Mouse (Mus musculus) kidney, embryonic 16.5 days (tissue): Measurements from ENCODE around the gene Cpxm1. TPM values are rescaled to one million over a fixed set of nuclear protein-coding genes. Genes with fewer than 3 reads are reported as not detected.

ENCODE experiments used
- ATAC-seq: fragments of 200-750 bp; cut with Nextera tagmentation; 2 replicates; pipeline ENCODE4 v1.8.0; 2017; ENCODE audit warnings: moderate TSS enrichment; ENCODE audit not compliant: low FRiP score, low TSS enrichment
- H3K27ac ChIP-seq: fragments of 300-500 bp; sonication (generic); 2 replicates; pipeline ENCODE4 v1.5.1; 2014; ENCODE audit warnings: low read length
- H3K27me3 ChIP-seq: fragments of 300-500 bp; sonication (generic); 2 replicates; pipeline ENCODE4 v1.6.1; 2014; ENCODE audit warnings: low read length, control low read depth, mixed read lengths; ENCODE audit not compliant: insufficient read depth
- H3K36me3 ChIP-seq: fragments of 300-500 bp; sonication (generic); 2 replicates; pipeline ENCODE4 v1.6.1; 2014; ENCODE audit warnings: low read length, control low read depth, mixed read lengths; ENCODE audit not compliant: insufficient read depth
- H3K4me1 ChIP-seq: fragments of 300-500 bp; sonication (generic); 2 replicates; pipeline ENCODE4 v1.6.1; 2014; ENCODE audit warnings: low read length, control low read depth, mixed read lengths; ENCODE audit not compliant: insufficient read depth
- H3K4me2 ChIP-seq: fragments of 300-500 bp; sonication (generic); replicated peaks from 2 replicates; pipeline ENCODE4 v1.6.1; 2014; ENCODE audit warnings: low read depth, low read length
- H3K4me3 ChIP-seq: fragments of 300-500 bp; sonication (generic); 2 replicates; pipeline ENCODE4 v1.5.1; 2014; ENCODE audit warnings: mild to moderate bottlenecking, low read length
- H3K9ac ChIP-seq: fragments of 300-500 bp; sonication (generic); replicated peaks from 2 replicates; pipeline ENCODE4 v1.6.1; 2014; ENCODE audit warnings: low read length
- H3K9me3 ChIP-seq: fragments of 300-500 bp; sonication (generic); 2 replicates; pipeline ENCODE4 v1.6.1; 2016; ENCODE audit warnings: low read length, control low read depth
- WGBS: fragments of 180-500 bp; shearing (Covaris S2); extraction: QIAGEN DNeasy Blood & Tissue Kit; methylation state at CpG from one replicate; pipeline ENCODE4 v1.1.7; 2014; 5-methylcytosine and 5-hydroxymethylcytosine counted together
- polyA plus RNA-seq: library from polyadenylated mRNA; unstranded; fragments of >200 nt; fragmentation: Nextera tagmentation; extraction: Ambion mirVana; gene quantifications from 2 replicates; pipeline ENCODE4 v1.2.1, GENCODE M21; 2015

Gene Cpxm1
- polyA plus RNA-seq, 1 experiment from 2014 or later: 105 TPM

DNA sequence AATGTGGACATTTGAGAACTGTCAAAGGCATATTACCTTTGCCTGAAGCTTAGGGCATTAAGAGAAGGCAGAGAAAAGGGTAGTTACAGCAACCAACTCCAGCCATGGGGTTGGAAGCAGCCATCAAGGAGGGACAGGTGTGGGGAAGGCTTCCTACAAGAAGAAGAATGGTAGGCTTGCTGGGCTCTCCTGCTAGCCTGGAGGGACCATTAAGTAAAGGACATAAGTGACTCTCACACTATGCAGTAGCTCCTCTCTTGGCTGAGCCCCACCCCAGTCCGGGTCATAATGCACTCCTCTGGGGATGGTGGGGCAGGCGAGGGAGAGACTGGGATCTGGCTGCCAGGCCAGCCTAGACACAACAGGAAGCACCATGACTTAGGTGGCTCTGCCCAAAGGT, 8.8 kb upstream of the Cpxm1 start, which contains the start of gene Tmem239:
Tmem239 (plus strand) TSS at position 301 of the 400 bp plus-strand sequence.
- H3K4me3 ChIP-seq: no peak within 1 kb of the TSS
- H3K36me3 ChIP-seq: no peaks in the 10 kb centered on the region
- H3K4me2 ChIP-seq: no peak within 1 kb of the TSS
- H3K4me1 ChIP-seq: 0 out of 2 replicates have a peak, but pooled peaks cover 6% of the 10 kb centered on the region
- ATAC-seq: no peak
- H3K9me3 ChIP-seq: no peaks in the 10 kb centered on the region
- H3K27ac ChIP-seq: no peak within 1 kb of the TSS
- WGBS: 76% methylated on average over 2 of the region's 2 CpGs
- no peaks in the 10 kb centered on the region for H3K27me3 ChIP-seq
- H3K9ac ChIP-seq: no peak within 1 kb of the TSS

DNA sequence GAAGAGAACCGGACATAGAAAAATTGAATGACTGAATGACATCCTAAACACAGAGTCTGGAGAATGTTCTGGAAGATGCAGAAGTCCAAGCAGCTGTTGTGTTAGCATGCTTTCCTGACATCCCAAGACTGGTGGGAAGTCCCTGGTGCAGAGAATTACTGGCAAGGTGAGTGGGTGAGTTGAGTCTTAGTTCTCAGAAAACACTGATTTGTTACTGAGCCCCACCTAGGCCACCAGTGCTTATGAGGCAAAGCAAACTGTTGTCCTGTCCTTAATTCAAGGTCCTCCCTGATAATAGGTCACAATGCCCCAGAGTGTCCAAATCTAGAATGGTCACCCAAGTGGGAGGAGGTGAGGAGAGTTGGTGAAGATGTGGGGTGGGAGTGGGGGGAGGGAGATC, 7.6 kb upstream of the Cpxm1 start, which contains the start of the genes Gm28372 and 1700020A23Rik:
Gm28372 (plus strand) TSS at position 301 of the 400 bp plus-strand sequence.
1700020A23Rik (plus strand) TSS at position 321 of the 400 bp plus-strand sequence.
- H3K4me1 ChIP-seq: 0 out of 2 replicates have a peak, but pooled peaks cover 6% of the 10 kb centered on the region
- WGBS: 94% methylated on average over 1 of the region's 1 CpGs

DNA sequence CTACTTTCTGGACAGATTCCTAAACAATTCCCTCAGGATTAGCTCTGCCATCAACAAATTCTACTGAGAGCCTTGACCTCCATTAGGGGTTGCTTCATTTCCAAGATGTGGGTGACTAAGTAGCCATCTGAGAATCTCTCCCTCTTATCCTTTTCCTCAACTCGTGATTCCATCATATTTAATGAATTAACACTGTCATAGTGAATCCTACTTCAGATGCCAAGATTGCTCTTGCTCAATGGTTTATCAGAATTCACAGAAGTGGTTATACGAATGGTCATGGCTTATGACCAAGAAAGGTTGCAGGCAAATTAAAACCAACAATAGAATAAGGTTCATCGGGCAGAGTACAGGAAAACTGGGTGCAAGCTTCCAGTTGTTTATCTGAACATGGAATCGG, 4.5 kb upstream of the Cpxm1 start:
- Histone ChIP-seq H3K4me3 (no peak overlapping the region), H3K4me1 (peaks cover 10% of the 10 kb centered on the region), H3K27ac (no peak overlapping the region), H3K4me2 (no peak overlapping the region), H3K9ac (no peak overlapping the region), H3K36me3 (no peaks in the 10 kb centered on the region), H3K27me3 (no peaks in the 10 kb centered on the region), H3K9me3 (no peaks in the 10 kb centered on the region)
- ATAC-seq: no peak
- WGBS: 81% methylated on average over 4 of the region's 4 CpGs

More for the DNA sequence above, 7.6 kb upstream of the Cpxm1 start, which contains the start of the genes Gm28372 and 1700020A23Rik:
- Histone ChIP-seq H3K9ac (no peak within 1 kb of the TSS), H3K4me3 (no peak within 1 kb of the TSS), H3K27ac (no peak within 1 kb of the TSS), H3K27me3 (no peaks in the 10 kb centered on the region), H3K9me3 (no peaks in the 10 kb centered on the region), H3K36me3 (no peaks in the 10 kb centered on the region), H3K4me2 (no peak within 1 kb of the TSS)
- ATAC-seq: no peak

DNA sequence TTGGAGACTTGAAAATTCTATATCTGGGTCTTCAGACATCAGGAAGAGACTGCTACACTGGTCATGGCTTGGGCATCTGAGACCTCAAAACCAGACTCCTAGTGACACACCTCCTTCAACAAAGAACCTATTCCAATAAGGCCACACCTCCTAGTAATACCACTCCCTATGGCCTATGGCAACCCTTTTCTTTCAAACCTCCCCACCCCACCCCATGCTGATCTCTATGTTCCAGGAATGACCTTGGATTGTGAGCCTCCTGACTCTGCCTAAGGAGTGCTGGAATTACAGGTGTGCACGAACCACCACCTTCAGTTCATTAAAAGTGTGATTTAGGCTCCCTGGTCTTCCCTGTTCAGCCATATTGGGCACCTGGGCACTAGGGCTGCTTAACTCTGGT, 2.7 kb upstream of the Cpxm1 start:
- H3K9ac ChIP-seq: no peak overlapping the region
- peaks cover 18% of the 10 kb centered on the region for H3K4me1 ChIP-seq
- WGBS: 88% methylated on average over 1 of the region's 1 CpGs
- H3K27ac ChIP-seq: no peak overlapping the region
- no peak overlapping the region for H3K4me2 ChIP-seq
- peaks cover 7% of the 10 kb centered on the region; the same call in 1 of the 2 replicates for H3K36me3 ChIP-seq
- H3K4me3 ChIP-seq: no peak overlapping the region
- H3K9me3 ChIP-seq: no peaks in the 10 kb centered on the region
- no peaks in the 10 kb centered on the region for H3K27me3 ChIP-seq
- ATAC-seq: no peak

DNA sequence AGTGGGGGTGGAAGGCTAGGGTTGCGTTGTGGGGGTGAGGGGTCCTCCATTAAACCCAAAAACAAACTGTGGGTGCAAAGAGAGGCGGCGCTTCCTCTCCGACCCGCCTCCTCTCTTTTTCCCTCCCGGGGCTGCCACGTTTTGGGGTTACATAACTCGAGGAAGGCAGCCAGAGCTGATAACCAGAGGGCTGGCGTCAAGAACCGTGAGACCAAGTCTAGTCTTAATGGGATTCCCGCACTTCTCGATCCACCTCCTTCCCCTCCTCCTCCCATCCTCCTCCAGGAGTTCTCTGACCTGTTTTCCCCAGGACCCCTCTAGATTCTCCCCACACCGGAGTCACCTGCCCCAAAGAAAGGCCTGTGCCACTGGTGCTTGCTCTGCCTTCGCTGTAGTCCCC, 717 bp upstream of the Cpxm1 start:
- no peak for ATAC-seq
- H3K9me3 ChIP-seq: no peaks in the 10 kb centered on the region
- 0 out of 2 replicates have a peak overlapping the region, but pooled peaks have one; percentile 79 for H3K27ac ChIP-seq
- peak overlapping the region; percentile 80; the same call in 1 of the 2 replicates for H3K9ac ChIP-seq
- peaks cover 18% of the 10 kb centered on the region for H3K4me1 ChIP-seq
- WGBS: 13% methylated on average over 14 of the region's 14 CpGs
- peak overlapping the region; percentile 69 for H3K4me3 ChIP-seq
- H3K36me3 ChIP-seq: peaks cover 19% of the 10 kb centered on the region
- H3K4me2 ChIP-seq: peak overlapping the region; percentile 91
- no peaks in the 10 kb centered on the region for H3K27me3 ChIP-seq

DNA sequence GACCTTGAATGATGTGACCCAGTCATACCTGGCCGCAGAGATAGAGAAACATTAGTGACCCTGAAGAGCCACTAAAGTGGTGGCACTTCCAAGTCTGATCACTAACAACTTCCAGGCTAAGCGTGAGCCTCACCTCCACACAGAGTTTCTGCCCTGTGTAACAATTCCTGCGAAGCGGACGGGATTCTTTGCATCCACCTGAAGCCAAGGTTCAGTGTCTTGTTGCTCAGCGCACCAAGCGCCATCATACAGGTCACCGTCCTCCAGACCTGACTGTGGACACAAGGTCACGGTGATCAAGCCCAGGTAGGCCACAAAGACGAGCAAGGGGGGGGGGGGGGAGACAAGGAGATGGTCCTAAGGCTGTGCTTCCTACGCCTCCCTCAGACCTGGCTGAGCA, 1.7 kb downstream of the Cpxm1 start:
- Histone ChIP-seq H3K27me3 (no peaks in the 10 kb centered on the region), H3K9me3 (no peaks in the 10 kb centered on the region), H3K36me3 (peaks cover 22% of the 10 kb centered on the region), H3K27ac (no peak overlapping the region), H3K4me2 (no peak overlapping the region), H3K9ac (no peak overlapping the region), H3K4me1 (peaks cover 18% of the 10 kb centered on the region), H3K4me3 (no peak overlapping the region)
- WGBS: 87% methylated on average over 11 of the region's 11 CpGs
- ATAC-seq: no peak

DNA sequence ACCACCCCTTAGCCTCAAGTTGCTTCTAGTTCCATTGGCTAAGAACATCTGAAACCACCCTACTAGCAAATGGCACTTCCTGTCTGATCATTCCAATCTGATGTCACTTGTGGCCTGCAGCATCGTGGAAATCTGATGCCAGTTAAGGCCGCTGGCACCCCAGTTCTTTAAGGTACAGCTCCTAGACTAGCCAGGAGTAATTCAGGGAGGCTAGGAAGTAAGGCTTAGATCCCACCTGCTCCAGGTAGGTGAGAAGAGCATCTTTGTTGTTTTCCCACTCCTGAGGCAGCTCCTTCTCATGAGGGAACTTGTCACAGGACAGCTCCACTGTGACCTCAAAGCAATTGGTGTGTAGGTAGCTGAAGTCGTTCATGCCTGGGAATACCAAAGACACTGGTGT, 4.5 kb downstream of the Cpxm1 start:
- H3K9ac ChIP-seq: no peak overlapping the region
- H3K27ac ChIP-seq: no peak overlapping the region
- no peaks in the 10 kb centered on the region for H3K9me3 ChIP-seq
- no peak overlapping the region for H3K4me3 ChIP-seq
- no peaks in the 10 kb centered on the region for H3K27me3 ChIP-seq
- WGBS: 54% methylated on average over 3 of the region's 3 CpGs
- H3K4me1 ChIP-seq: peaks cover 13% of the 10 kb centered on the region
- H3K4me2 ChIP-seq: no peak overlapping the region
- no peak for ATAC-seq
- H3K36me3 ChIP-seq: peaks cover 25% of the 10 kb centered on the region

DNA sequence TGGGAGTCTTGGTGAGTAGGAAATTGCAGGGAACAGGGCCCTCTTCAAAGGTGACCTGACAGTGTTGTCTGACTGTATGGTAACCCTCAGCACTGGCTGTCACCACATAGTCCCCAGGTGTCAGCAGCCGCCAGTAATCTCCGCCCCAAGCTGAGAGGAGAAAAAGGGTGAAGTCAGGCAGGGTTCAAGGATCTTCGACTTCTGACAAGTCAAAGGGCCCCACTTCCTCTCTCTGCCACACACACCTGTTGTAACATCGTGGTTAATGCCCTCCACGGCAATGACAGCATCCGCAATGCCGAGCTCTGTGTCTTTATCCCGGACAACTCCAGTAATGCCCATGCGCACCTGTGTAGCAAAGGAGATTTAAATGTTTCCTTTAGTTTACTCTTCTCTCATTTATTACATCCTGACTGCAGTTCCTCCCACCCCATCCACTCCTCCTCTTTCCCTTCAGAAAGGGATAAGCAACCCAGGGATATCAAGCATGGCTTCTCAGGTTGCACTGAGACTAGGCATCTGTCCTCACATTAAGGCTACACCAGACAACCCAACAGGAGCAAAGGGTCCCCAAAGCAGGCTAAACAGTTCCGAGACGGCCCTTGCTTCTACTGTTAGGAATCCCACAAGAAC, 6.3 kb downstream of the Cpxm1 start:
- Histone ChIP-seq H3K9me3 (no peaks in the 10 kb centered on the region), H3K9ac (0 out of 2 replicates have a peak overlapping the region, but pooled peaks have one; percentile 8), H3K4me2 (no peak overlapping the region), H3K36me3 (peaks cover 25% of the 10 kb centered on the region), H3K4me3 (no peak overlapping the region), H3K27ac (peak overlapping the region; percentile 45), H3K4me1 (0 out of 2 replicates have a peak, but pooled peaks cover under 1% of the 10 kb centered on the region), H3K27me3 (no peaks in the 10 kb centered on the region)
- ATAC-seq: 0 out of 2 replicates have a peak, but pooled peaks have one; percentile 43
- 59% methylated on average over 11 of the region's 11 CpGs for WGBS

DNA sequence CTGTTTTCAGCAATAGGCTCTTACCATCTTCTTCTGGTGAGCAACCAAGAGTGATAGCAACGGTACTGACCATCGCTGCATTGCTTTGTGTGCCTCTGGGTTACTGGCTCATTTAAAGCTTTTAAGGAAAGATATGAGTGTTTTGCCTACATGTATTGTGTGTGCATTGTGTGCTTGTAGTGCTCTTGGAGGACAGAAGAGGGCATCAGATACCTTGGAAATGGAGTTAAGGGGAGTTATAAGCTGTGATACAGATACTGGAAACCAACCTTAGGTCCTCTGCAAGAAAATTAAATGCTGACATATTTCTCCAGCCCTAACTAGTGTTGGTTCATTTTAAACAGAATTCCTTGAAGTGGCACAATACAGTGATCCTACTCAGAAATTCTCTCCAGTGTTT, 8.6 kb downstream of the Cpxm1 start:
- no peak overlapping the region for H3K9ac ChIP-seq
- H3K9me3 ChIP-seq: no peaks in the 10 kb centered on the region
- H3K27me3 ChIP-seq: no peaks in the 10 kb centered on the region
- no peak for ATAC-seq
- H3K27ac ChIP-seq: no peak overlapping the region
- no peak overlapping the region for H3K4me2 ChIP-seq
- H3K36me3 ChIP-seq: peaks cover 11% of the 10 kb centered on the region
- no peak overlapping the region for H3K4me3 ChIP-seq
- WGBS: 92% methylated on average over 2 of the region's 2 CpGs
- no peaks in the 10 kb centered on the region for H3K4me1 ChIP-seq

DNA sequence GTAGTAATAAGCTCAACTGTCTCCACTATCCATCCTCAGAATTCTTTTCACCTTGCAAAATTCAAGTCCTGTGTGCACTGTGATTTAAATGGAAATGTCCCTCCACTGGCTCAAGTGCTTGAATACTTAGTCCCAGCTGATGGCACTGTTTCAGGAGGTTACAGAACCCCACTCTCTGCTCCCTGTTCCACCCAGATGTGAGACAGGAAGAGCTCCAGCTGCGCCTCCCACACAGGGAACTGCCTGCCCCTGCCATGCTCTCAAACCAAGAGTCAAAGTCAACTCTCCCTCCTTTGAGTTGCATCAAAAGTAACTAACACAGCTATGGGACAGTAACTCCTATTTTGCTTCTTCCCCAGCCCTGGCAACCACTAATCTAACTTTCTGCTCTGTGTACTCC, 11.2 kb downstream of the Cpxm1 start:
- H3K9me3 ChIP-seq: no peaks in the 10 kb centered on the region
- WGBS: 52% methylated on average over 1 of the region's 1 CpGs
- no peak overlapping the region for H3K4me3 ChIP-seq
- peaks cover 6% of the 10 kb centered on the region; the same call in 1 of the 2 replicates for H3K36me3 ChIP-seq
- no peak overlapping the region for H3K4me2 ChIP-seq
- no peak overlapping the region for H3K27ac ChIP-seq
- no peak overlapping the region for H3K9ac ChIP-seq
- 0 out of 2 replicates have a peak, but pooled peaks cover 4% of the 10 kb centered on the region for H3K27me3 ChIP-seq
- no peaks in the 10 kb centered on the region for H3K4me1 ChIP-seq
- no peak for ATAC-seq
